Mouse (Mus musculus) erythroblast, embryonic 14.5 days (primary cell): Measurements from ENCODE around the gene Ttl. TPM values are rescaled to one million over a fixed set of nuclear protein-coding genes. Genes with fewer than 3 reads are reported as not detected.

Experiments used
- H3K27me3 ChIP-seq: 2 replicates; pipeline ENCODE4 v1.6.1; 2012; ENCODE audit warnings: inconsistent platforms; ENCODE audit not compliant: control insufficient read depth
- H3K36me3 ChIP-seq: 2 replicates; pipeline ENCODE4 v1.6.1; 2012; ENCODE audit warnings: mild to moderate bottlenecking, inconsistent platforms; ENCODE audit not compliant: control insufficient read depth
- H3K4me1 ChIP-seq: 2 replicates; pipeline ENCODE4 v1.6.1; 2012; ENCODE audit warnings: inconsistent platforms; ENCODE audit not compliant: control insufficient read depth
- H3K4me3 ChIP-seq: replicated peaks from 2 replicates; pipeline ENCODE3; 2012; ENCODE audit warnings: moderate library complexity, mild to moderate bottlenecking, inconsistent platforms
- H3K9me3 ChIP-seq: 2 replicates; pipeline ENCODE4 v1.6.1; 2012; ENCODE audit warnings: low read length, inconsistent platforms, mixed read lengths; ENCODE audit not compliant: control insufficient read depth
- GATA1 ChIP-seq: IDR thresholded peaks from 2 replicates; pipeline ENCODE4 v1.6.1; 2012; ENCODE audit warnings: low read length, inconsistent platforms, mixed read lengths
- TAL1 ChIP-seq: IDR thresholded peaks from 3 replicates; pipeline ENCODE4 v1.6.1; 2012; ENCODE audit warnings: low read length, inconsistent platforms, mixed read lengths
- polyA plus RNA-seq: library from polyadenylated mRNA; stranded (reverse); fragments of >175 nt; gene quantifications from 2 replicates; pipeline ENCODE4 v1.2.3, GENCODE M21; 2012

The Ttl gene
- polyA plus RNA-seq, 1 experiment = 0.06 TPM

DNA sequence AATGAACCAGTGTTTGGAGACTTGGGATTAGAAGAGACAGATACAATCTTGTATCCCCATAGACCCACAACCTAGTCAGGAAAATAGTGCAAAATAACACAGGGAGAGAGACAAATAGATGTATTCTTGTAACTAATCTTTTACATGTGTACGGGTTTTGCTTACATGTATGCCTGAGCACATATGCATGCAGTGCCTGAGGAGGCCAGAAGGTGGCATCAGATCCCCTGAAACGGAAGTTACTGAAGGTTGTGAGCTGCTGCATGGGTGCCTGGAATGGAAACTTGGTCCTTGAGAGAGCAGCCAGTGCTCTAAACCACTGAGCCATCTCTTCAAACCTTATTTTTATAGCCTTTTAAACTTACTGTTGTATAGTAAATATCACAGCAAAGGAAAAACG, 12.6 kb downstream of the Ttl start:
- Histone ChIP-seq H3K27me3 (no peaks in the 10 kb centered on the region), H3K4me3 (no peak overlapping the region), H3K9me3 (no peaks in the 10 kb centered on the region), H3K4me1 (no peaks in the 10 kb centered on the region; the same call in 1 of the 2 replicates), H3K36me3 (peaks cover 6% of the 10 kb centered on the region)
- TF ChIP-seq GATA1 (no peak), TAL1 (no peak)

DNA sequence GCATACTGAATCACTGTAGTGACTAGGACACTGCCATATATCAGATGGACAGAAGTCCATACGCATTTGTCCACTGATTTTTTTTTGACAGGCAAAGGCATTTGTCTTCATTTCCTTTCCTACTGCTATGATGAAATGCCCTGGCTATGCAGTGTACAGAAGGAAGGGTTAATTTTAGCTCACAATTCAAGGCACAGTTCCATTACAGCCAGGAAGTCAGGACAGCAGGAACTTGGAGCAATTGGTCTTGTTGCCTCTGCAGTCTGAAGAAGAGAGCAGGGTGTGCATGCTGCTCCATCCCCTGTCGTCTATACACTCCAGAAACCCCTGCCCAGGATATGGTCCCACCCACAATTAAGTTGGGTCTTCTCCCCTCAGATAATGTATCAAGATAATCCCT, 13.5 kb downstream of the Ttl start:
- Histone ChIP-seq H3K27me3 (no peaks in the 10 kb centered on the region), H3K9me3 (no peaks in the 10 kb centered on the region), H3K36me3 (peaks cover 6% of the 10 kb centered on the region), H3K4me1 (no peaks in the 10 kb centered on the region; the same call in 1 of the 2 replicates), H3K4me3 (no peak overlapping the region)
- TF ChIP-seq GATA1 (no peak), TAL1 (no peak)

DNA sequence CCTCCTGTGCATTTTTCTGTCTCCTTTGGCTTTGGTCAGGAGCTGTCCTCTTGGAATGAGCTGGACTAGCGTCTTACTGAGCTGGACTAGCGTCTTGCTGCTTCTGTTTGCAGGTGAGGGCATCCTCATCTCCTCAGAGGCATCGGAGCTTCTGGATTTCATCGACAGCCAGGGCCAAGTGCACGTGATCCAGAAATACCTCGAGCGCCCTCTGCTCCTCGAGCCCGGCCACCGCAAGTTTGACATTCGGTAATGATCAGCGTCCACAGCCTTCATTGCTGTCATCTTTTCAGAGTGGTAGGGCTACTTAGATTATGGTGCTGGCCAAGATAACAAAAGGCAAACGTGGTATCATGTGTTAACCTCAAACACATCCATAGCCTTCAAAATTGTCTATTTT, 15.4 kb downstream of the Ttl start:
- peaks cover 5% of the 10 kb centered on the region for H3K9me3 ChIP-seq
- H3K4me3 ChIP-seq = no peak overlapping the region
- TF ChIP-seq TAL1 (no peak), GATA1 (no peak)
- H3K27me3 ChIP-seq = no peaks in the 10 kb centered on the region
- H3K4me1 ChIP-seq = no peaks in the 10 kb centered on the region; the same call in 1 of the 2 replicates
- H3K36me3 ChIP-seq = peaks cover 9% of the 10 kb centered on the region

DNA sequence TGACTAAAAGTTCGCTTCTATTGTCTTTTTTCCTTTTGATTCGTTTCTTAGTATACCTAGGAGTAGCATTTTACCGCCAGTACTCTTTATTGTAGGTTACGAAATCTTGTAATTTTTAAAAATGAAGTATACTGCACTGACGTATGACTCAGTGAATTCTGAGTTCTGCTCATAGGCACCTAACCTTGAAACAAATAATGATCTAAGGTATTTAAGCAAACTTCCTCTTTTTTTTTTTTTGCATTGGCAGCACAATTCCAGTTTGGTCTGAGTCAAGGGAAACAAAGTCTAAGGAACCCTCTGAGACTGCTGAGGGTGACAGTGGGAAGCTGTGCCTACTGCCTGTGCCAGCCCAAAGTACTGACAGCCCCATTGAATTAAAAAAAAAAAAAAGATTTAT, 17.8 kb downstream of the Ttl start:
- H3K9me3 ChIP-seq = peaks cover 5% of the 10 kb centered on the region
- H3K36me3 ChIP-seq = peaks cover 5% of the 10 kb centered on the region
- TF ChIP-seq TAL1 (no peak), GATA1 (no peak)
- no peaks in the 10 kb centered on the region for H3K27me3 ChIP-seq
- no peak overlapping the region for H3K4me3 ChIP-seq
- peaks cover 6% of the 10 kb centered on the region for H3K4me1 ChIP-seq

- TF ChIP-seq GATA1 = no peak
- no peak overlapping the region for H3K4me3 ChIP-seq
- H3K4me1 ChIP-seq = peaks cover 7% of the 10 kb centered on the region
- peaks cover 8% of the 10 kb centered on the region for H3K36me3 ChIP-seq
- H3K27me3 ChIP-seq = no peaks in the 10 kb centered on the region
- peaks cover 5% of the 10 kb centered on the region for H3K9me3 ChIP-seq
Observed at GRCm38 (mm10) chr2:129084959-129085358, 19.2 kb downstream of the Ttl start.

DNA sequence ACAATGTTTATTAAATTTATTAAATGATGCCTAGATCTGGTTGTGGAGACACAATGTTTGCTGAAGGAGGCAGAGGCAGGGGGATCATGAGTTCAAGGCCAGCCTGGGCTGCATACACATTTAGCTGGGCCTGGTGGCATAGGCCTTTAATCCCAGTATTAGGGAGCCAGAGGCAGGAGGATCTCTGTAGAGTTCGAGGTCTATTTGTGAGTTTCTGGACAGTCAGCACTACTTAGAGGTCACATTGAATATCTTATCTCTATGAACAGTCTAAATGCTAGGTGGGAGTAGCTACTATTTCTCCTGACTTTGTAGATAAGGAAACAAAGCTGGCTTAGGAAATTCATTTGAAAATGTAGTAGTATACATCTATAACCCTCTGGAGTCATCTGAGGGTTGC, 21.8 kb downstream of the Ttl start:
- Histone ChIP-seq H3K27me3 (no peaks in the 10 kb centered on the region), H3K4me1 (peaks cover 7% of the 10 kb centered on the region), H3K4me3 (no peak overlapping the region), H3K36me3 (peaks cover 8% of the 10 kb centered on the region), H3K9me3 (peaks cover 5% of the 10 kb centered on the region)
- TF ChIP-seq GATA1 = no peak
- TF ChIP-seq TAL1 = no peak

GRCm38 (mm10) chr2:129090370-129090769, 24.6 kb downstream of the Ttl start:
- Histone ChIP-seq H3K27me3 (no peaks in the 10 kb centered on the region), H3K4me1 (peaks cover 7% of the 10 kb centered on the region), H3K36me3 (peaks cover 15% of the 10 kb centered on the region), H3K9me3 (peaks cover 5% of the 10 kb centered on the region), H3K4me3 (no peak overlapping the region)
- TF ChIP-seq TAL1 = no peak
- no peak for TF ChIP-seq GATA1

GRCm38 (mm10) chr2:129092810-129093209, 27.1 kb downstream of the Ttl start:
- no peaks in the 10 kb centered on the region for H3K9me3 ChIP-seq
- H3K27me3 ChIP-seq = no peaks in the 10 kb centered on the region
- H3K4me1 ChIP-seq = peaks cover 2% of the 10 kb centered on the region
- H3K4me3 ChIP-seq = no peak overlapping the region
- peaks cover 12% of the 10 kb centered on the region for H3K36me3 ChIP-seq
- TF ChIP-seq TAL1 (no peak), GATA1 (no peak)

GRCm38 (mm10) chr2:129093926-129094724, 28.4 kb downstream of the Ttl start:
- Histone ChIP-seq H3K36me3 (peaks cover 8% of the 10 kb centered on the region), H3K4me3 (no peak overlapping the region), H3K9me3 (no peaks in the 10 kb centered on the region), H3K4me1 (no peaks in the 10 kb centered on the region; the same call in 1 of the 2 replicates), H3K27me3 (no peaks in the 10 kb centered on the region)
- TF ChIP-seq GATA1 = no peak
- no peak for TF ChIP-seq TAL1
